In genomic region chr17:71474128-71474527, GRCm38 (mm10) we compare ENCODE assay signal across 7 mouse cellular contexts. TPM values are rescaled to one million over a fixed set of nuclear protein-coding genes. Genes with fewer than 3 reads are reported as not detected.
A peak's percentile ranks its signal among the peaks of the same experiment; 100 is the strongest.
DNase-seq lines count a peak whose midpoint lies in the region; ATAC-seq and TF ChIP-seq lines count a peak whose summit lies in the region.

No protein-coding gene starts in this region.

- no peak for TF ChIP-seq CTCF in lung, postnatal 0 days (IDR thresholded peaks at IDR 0.05)

- H3K36me3 ChIP-seq in lung, postnatal 0 days (ENCODE audit: insufficient read depth, low read length): no peaks in the 10 kb centered on the region
- no peaks in the 10 kb centered on the region for H3K36me3 ChIP-seq in hindbrain, embryonic 14.5 days (replicated peaks; ENCODE audit: control insufficient read depth, insufficient read depth)
- H3K36me3 ChIP-seq in myocyte (ENCODE audit: control insufficient read depth, insufficient read depth): no peaks in the 10 kb centered on the region

- DNase-seq in lung, postnatal 0 days (ENCODE audit: low spot score): no peak
- DNase-seq in lung, postnatal 14 days: no peak
- DNase-seq in embryo, embryonic 11 days: peak; percentile 17
- no peak for DNase-seq in hindbrain, embryonic 14.5 days (ENCODE audit: low spot score)
- DNase-seq in gastrocnemius, adult 18-20 months (ENCODE audit: low spot score): no peak
- DNase-seq in MN1 (ENCODE audit: low spot score): no peak

- peak overlapping the region; percentile 82 for H3K9ac ChIP-seq in lung, postnatal 0 days (replicated peaks; ENCODE audit: low read depth)
- peak overlapping the region; percentile 99 for H3K9ac ChIP-seq in hindbrain, embryonic 14.5 days

- H3ac ChIP-seq in myocyte (ENCODE audit: control insufficient read depth, insufficient read length): peak overlapping the region; percentile 98

- no peak for ATAC-seq in lung, postnatal 0 days
- ATAC-seq in hindbrain, embryonic 14.5 days (ENCODE audit: low FRiP score): no peak

- peaks cover 57% of the 10 kb centered on the region for H3K79me2 ChIP-seq in myocyte (ENCODE audit: control insufficient read depth, insufficient read depth)

- H3K4me2 ChIP-seq in lung, postnatal 0 days (replicated peaks; ENCODE audit: low read depth, low read length): peak overlapping the region; percentile 84
- H3K4me2 ChIP-seq in hindbrain, embryonic 14.5 days (replicated peaks): peak overlapping the region; percentile 84
- H3K4me2 ChIP-seq in myocyte (ENCODE audit: low read depth): peak overlapping the region; percentile 78

- TF ChIP-seq POLR2A in myocyte (IDR thresholded peaks at IDR 0.05; ENCODE audit: insufficient read length, low read depth): no peak

- H3K4me3 ChIP-seq in lung, postnatal 0 days (ENCODE audit: low read depth, low read length): peak overlapping the region; percentile 73
- peak overlapping the region; percentile 83 for H3K4me3 ChIP-seq in hindbrain, embryonic 14.5 days (replicated peaks; ENCODE audit: low read length)
- peak overlapping the region; percentile 63 for H3K4me3 ChIP-seq in myocyte

- H3K27me3 ChIP-seq in lung, postnatal 0 days (replicated peaks; ENCODE audit: insufficient read depth, low read length): no peaks in the 10 kb centered on the region
- H3K27me3 ChIP-seq in hindbrain, embryonic 14.5 days (ENCODE audit: control insufficient read depth, insufficient read depth, low read length): no peaks in the 10 kb centered on the region
- H3K27me3 ChIP-seq in myocyte (ENCODE audit: control insufficient read depth, insufficient read depth, insufficient read length): no peaks in the 10 kb centered on the region

- H3K9me3 ChIP-seq in lung, postnatal 0 days (ENCODE audit: low read length): no peaks in the 10 kb centered on the region
- no peaks in the 10 kb centered on the region for H3K9me3 ChIP-seq in hindbrain, embryonic 14.5 days (ENCODE audit: control insufficient read depth, low read length)

- no peak for TF ChIP-seq EP300 in lung, postnatal 0 days (IDR thresholded peaks at IDR 0.05)

- H3K27ac ChIP-seq in lung, postnatal 0 days (ENCODE audit: low read length): no peak overlapping the region
- no peak overlapping the region for H3K27ac ChIP-seq in hindbrain, embryonic 14.5 days

- WGBS in lung, postnatal 0 days: 11% methylated on average over 8 of the region's 8 CpGs
- 16% methylated on average over 8 of the region's 8 CpGs for WGBS in hindbrain, embryonic 14.5 days

- H3K4me1 ChIP-seq in lung, postnatal 0 days (ENCODE audit: insufficient read depth, low read depth, low read length): no peaks in the 10 kb centered on the region; the same call in 1 of the 2 replicates
- H3K4me1 ChIP-seq in hindbrain, embryonic 14.5 days (replicated peaks; ENCODE audit: control insufficient read depth, insufficient read depth, low read length): peaks cover 18% of the 10 kb centered on the region

TF ChIP-seq in myocyte, 11 proteins besides CTCF, POLR2A, EP300 and RAD21:
- TF ChIP-seq TCF12 (IDR thresholded peaks at IDR 0.05; ENCODE audit: insufficient read depth, poor library complexity, severe bottlenecking) (no peak), USF1 (IDR thresholded peaks at IDR 0.05; ENCODE audit: low read depth) (no peak), E2F4 (IDR thresholded peaks at IDR 0.05; ENCODE audit: insufficient read depth) (no peak), MAX (IDR thresholded peaks at IDR 0.05; ENCODE audit: low read depth) (no peak), TCF3 (IDR thresholded peaks at IDR 0.05; ENCODE audit: insufficient read length, low read depth) (no peak), REST (IDR thresholded peaks at IDR 0.05; ENCODE audit: insufficient read depth, insufficient read length) (no peak), SRF (IDR thresholded peaks at IDR 0.05; ENCODE audit: control insufficient read depth, insufficient read length, low read depth) (no peak), MYOD1 (IDR thresholded peaks at IDR 0.05; ENCODE audit: control insufficient read depth in 1 of 3, insufficient read length in 2 of 3, low read depth in 2 of 3) (no peak), POLR2AphosphoS2 (IDR thresholded peaks at IDR 0.05; ENCODE audit: insufficient read length, low read depth) (no peak), MYOG (IDR thresholded peaks at IDR 0.05; ENCODE audit: control insufficient read depth in 1 of 3, insufficient read depth in 1 of 3, insufficient read length in 2 of 3, low read depth in 2 of 3) (no peak)

RNA-seq across cellular contexts. Expression of gene Smchd1, which starts 1.0 kb away (rescaled TPM):
- 24.9 and 28.9 TPM in 2 replicates for polyA plus RNA-seq in lung, postnatal 0 days (2015; fragmentation: Nextera tagmentation; extraction: Ambion mirVana)
- polyA plus RNA-seq in hindbrain, embryonic 14.5 days (2014; fragmentation: Nextera tagmentation; extraction: Ambion mirVana): 60.3 and 64.3 TPM in 2 replicates
- 7.8 TPM for polyA plus RNA-seq in myocyte (2012; fragmentation: generic; extraction: Trizol)
- total RNA-seq in gastrocnemius, adult 18-20 months (2021): 1 to 10 TPM; 8.6 to 9.9 TPM

RNA-seq across cellular contexts. Expression of gene Gm4707, which starts 14.4 kb away (rescaled TPM):
- polyA plus RNA-seq in lung, postnatal 0 days (2015; fragmentation: Nextera tagmentation; extraction: Ambion mirVana): 0.44 and 0.89 TPM in 2 replicates
- 1.9 and 2.0 TPM in 2 replicates for polyA plus RNA-seq in hindbrain, embryonic 14.5 days (2014; fragmentation: Nextera tagmentation; extraction: Ambion mirVana)
- 0.10 TPM for polyA plus RNA-seq in myocyte (2012; fragmentation: generic; extraction: Trizol)
- total RNA-seq in gastrocnemius, adult 18-20 months (2021): under 1 TPM; 0.57 to 0.71 TPM

RNA-seq across cellular contexts. Expression of gene Ndc80, which starts 52.5 kb away (rescaled TPM):
- 3.2 and 3.3 TPM in 2 replicates for polyA plus RNA-seq in lung, postnatal 0 days (2015; fragmentation: Nextera tagmentation; extraction: Ambion mirVana)
- polyA plus RNA-seq in hindbrain, embryonic 14.5 days (2014; fragmentation: Nextera tagmentation; extraction: Ambion mirVana): 5.8 and 7.6 TPM in 2 replicates
- 8.9 TPM for polyA plus RNA-seq in myocyte (2012; fragmentation: generic; extraction: Trizol)
- total RNA-seq in gastrocnemius, adult 18-20 months (2021): under 1 TPM in 1 of 2 experiments, not detected in 1; 0.14 TPM
